Mouse (Mus musculus): ENCODE measurements at regions not wholly inside any gene's neighbourhood (a gene's known extent, or its start where the extent isn't known, plus 50 kb on each side); places are given as distances from the start of the nearest gene placed in this dataset.

GRCm38 (mm10) chrX:58620403-58620802 is 288.8 kb upstream of the 4930550L24Rik start:
- peak; percentile 31 for DNase-seq (ENCODE audit: low spot score)
